Mouse (Mus musculus): ENCODE data around the gene Smco3.
"Not testable (repeated sequence)": the region's sequence is repeated elsewhere in the genome, so short reads cannot be mapped to it uniquely, and the experiment has no call there.

The Smco3 gene

GRCm38 (mm10) chr6:136804705-136805408 lies 30.4 kb downstream of the Smco3 start:
- no peak for DNase-seq (ENCODE audit: low read depth, low spot score)

GRCm38 (mm10) chr6:136803739-136804633 lies 31.3 kb downstream of the Smco3 start, which contains the start of gene Hist4h4:
Gene Hist4h4 (minus strand): TSS chr6:136804415.
- DNase-seq (ENCODE audit: low read depth, low spot score): peak; percentile 98

GRCm38 (mm10) chr6:136803093-136803738 lies 32.0 kb downstream of the Smco3 start:
- no peak for DNase-seq (ENCODE audit: low read depth, low spot score)

- DNase-seq (ENCODE audit: low read depth, low spot score): no peak
Measured at GRCm38 (mm10) chr6:136801274-136801673, 34.0 kb downstream of the Smco3 start.

GRCm38 (mm10) chr6:136800710-136801109 lies 34.5 kb downstream of the Smco3 start:
- no peak for DNase-seq (ENCODE audit: low read depth, low spot score)

- DNase-seq (ENCODE audit: low read depth, low spot score): not testable (repeated sequence)
Measured at GRCm38 (mm10) chr6:136797874-136798693, 37.2 kb downstream of the Smco3 start.

- DNase-seq (ENCODE audit: low read depth, low spot score): no peak
Measured at GRCm38 (mm10) chr6:136795850-136796249, 39.4 kb downstream of the Smco3 start.

- no peak for DNase-seq (ENCODE audit: low read depth, low spot score)
Measured at GRCm38 (mm10) chr6:136795110-136795509, 40.1 kb downstream of the Smco3 start.

- DNase-seq (ENCODE audit: low read depth, low spot score): no peak
Measured at GRCm38 (mm10) chr6:136793831-136794525, 41.3 kb downstream of the Smco3 start.

- no peak for DNase-seq (ENCODE audit: low read depth, low spot score)
Measured at GRCm38 (mm10) chr6:136792884-136793758, 42.1 kb downstream of the Smco3 start.

- no peak for DNase-seq (ENCODE audit: low read depth, low spot score)
Measured at GRCm38 (mm10) chr6:136789391-136789971, 45.8 kb downstream of the Smco3 start.

- DNase-seq (ENCODE audit: low read depth, low spot score): no peak
Measured at GRCm38 (mm10) chr6:136782761-136783160, 52.5 kb downstream of the Smco3 start.

- DNase-seq (ENCODE audit: low read depth, low spot score): no peak
Measured at GRCm38 (mm10) chr6:136782146-136782545, 53.1 kb downstream of the Smco3 start.

GRCm38 (mm10) chr6:136781377-136781986 lies 53.8 kb downstream of the Smco3 start, which contains the start of gene Gucy2c:
Gene Gucy2c (minus strand): TSS chr6:136781765.
- no peak for DNase-seq (ENCODE audit: low read depth, low spot score)

Data from ES-CJ7 (cell line).